Mouse (Mus musculus) right cerebral cortex, adult 18-20 months (tissue): ENCODE measurements at regions not wholly inside any gene's neighbourhood (a gene's known extent, or its start where the extent isn't known, plus 50 kb on each side); places are given as distances from the start of the nearest gene placed in this dataset.
"Not testable (repeated sequence)": the region's sequence is repeated elsewhere in the genome, so short reads cannot be mapped to it uniquely, and the experiment has no call there.

Experiments
- DNase-seq: peaks from one replicate; pipeline ENCODE4 v3.0.0; 2022; ENCODE audit warnings: mixed read lengths

DNA sequence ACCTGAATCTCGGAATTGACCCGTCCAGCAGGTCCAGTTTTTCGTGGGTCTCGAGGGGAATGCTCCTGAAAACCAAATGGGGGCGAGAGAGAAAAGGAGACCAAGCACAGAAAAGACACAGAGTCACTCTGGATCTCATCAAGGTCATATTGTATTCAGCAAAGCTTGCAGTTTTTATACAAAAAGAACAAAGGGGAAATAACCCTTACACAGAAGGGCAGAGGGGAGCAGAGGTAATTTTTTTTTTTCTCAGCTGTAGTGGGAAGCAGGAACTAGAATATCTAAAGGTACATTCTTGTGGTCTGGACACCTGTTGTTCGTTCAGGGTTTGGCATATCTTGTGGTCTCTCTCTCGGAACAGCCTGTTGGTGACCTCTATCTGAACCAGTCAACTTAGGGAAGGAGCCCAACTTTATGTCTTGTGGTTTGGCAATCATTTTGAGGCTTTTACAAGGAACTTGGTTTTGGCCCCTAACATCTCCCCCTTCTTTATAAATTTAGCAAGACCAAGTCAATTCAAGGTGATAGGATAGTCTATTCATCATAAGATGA lies 1645.9 kb upstream of the Cdh9 start:
- no peak for DNase-seq

DNA sequence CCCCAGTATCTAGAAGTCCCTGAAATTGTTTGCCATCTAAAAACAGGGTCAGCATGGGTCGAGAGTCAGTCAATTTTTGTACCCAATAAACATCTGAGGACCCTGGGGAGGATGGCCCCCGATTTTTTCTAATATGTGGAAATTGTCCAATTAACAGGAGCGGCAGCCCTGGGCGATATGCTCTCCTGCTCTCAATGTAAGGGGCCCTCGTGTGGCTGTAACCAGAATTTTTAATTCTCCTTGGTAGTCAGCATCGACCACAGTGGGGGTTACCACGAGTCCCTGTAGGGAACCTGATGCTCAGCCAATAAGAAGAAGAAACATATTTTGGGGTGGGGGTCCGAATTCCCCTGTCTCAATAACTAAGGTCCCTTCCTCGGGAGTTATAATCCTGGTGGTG lies 1639.9 kb upstream of the Cdh9 start:
- DNase-seq, result not testable (repeated sequence)

DNA sequence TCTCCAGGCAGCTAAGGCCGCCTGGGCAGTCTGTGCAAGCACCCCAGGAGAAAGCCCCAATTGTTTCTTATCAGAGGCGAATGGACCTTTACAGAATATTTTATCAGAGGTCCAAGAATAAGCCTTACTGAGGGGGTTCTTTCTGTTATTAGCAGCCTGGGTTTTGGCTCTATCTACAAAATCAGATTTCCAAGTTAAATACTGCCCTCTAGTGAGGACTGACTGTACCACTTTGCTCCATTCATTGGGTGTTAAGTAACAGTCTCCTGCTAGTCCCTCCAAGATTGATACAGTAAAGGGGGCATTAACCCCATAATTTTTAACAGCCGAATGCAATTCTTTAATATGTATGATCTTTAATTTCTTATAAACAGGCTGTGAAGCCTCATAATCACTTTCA lies 1638.8 kb upstream of the Cdh9 start:
- DNase-seq, result not testable (repeated sequence)

DNA sequence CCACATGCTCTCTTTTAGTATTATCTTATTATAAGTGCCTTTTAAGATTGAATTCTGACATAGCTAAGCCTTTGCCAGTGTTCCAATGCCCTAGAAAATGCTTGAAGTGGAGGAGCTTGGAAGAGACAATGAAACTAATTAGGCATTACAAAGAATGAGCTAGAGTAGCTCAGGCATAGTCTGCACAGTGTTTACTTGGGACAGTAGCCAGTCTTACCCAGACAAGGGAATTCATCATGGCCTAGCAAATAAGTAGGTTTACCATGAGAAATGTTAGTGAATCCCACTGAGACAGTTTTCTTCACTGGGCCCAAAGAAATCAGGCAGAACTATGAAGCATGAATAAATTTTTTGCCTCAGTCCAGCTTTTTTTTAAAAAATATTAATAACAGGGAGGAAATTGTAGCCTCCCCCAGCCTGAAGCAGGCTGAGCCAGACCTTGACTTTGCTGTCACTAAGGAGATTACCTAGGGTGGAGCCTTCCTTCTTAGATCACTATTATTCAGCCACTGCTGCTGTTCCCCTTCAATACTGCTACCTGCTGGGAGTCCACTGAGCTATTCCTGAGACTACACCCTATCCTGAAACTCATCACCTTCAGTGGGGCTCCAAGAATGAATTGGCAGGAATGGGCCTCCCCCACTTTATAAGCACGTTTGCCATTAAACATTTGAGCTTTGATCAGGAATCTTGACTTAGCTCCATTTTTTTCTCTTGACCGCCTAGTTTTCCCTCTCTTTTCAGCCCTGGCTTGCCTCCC lies 1636.8 kb upstream of the Cdh9 start:
- DNase-seq, result no peak

DNA sequence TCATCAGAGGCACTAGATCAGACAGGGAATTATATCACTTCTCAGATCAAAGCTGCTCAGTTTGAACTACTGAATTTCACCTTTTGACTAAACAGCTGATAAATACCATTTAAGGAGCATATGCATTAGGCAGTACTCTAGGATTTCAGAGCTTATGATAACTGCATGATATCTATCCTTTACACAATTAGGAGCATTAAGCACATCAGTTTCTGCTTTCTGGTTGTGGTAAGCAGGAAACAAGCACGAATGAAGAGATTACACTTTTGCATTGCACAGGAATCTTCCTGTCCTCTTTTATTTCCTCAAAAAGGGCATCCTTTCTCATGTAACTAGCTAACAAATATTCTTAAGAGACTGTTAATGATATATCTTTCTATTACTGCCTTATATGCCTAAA lies 1631.2 kb upstream of the Cdh9 start:
- no peak for DNase-seq

DNA sequence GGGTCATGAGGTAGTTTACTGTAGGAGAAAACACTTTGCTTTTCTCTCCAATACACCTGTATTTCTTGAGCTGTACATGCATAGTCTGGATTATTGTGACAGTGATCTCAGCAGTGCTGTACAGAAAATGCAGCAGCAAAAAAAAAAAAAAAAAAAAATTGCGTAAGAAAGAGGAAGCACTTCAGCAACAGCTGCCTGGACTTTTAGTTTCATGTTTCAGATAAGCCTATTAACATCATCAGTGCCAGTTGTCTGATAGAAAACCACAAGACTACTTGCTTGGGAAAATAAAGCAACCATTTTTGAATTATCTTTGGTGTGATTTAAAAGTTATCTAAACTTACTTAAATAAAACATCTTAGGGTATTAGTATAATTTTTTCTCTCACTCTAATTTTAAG lies 1626.4 kb upstream of the Cdh9 start:
- no peak for DNase-seq

DNA sequence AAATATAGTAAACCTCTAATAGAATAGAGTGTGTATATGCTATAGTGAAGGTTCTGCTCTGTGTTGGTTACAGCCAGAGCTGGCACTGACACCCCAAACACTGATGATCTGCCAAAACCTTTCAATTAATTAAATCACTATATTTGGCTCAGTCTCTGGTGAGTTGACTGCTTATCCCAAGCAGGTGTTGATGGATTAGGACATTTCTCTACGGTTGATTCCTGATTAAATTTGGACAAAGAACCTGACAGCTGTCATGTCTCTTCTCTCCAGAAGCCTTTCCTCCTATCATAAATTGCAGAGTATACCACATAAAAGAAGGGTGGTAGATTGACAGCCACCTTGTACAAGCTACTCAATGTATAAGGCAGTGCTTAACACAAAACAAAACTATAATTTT lies 1608.4 kb upstream of the Cdh9 start:
- no peak for DNase-seq

DNA sequence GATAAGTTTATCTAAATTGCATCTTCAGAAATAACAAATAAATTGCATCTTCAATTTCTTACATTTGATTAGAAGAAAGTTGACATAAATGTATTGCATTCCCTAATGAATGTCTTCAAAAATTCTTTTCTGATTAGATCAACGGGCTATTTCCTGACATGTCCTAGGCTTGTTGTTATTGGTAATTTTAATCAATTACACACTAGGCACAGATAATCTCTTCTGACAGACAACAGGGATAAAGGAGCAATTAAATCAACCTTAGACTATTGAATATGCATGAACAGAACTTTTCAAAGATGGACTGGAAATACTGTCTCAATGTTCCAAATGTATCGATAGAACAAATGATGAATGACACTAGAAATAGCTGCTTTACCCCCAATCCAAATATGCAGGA lies 1579.8 kb upstream of the Cdh9 start:
- DNase-seq, result no peak

DNA sequence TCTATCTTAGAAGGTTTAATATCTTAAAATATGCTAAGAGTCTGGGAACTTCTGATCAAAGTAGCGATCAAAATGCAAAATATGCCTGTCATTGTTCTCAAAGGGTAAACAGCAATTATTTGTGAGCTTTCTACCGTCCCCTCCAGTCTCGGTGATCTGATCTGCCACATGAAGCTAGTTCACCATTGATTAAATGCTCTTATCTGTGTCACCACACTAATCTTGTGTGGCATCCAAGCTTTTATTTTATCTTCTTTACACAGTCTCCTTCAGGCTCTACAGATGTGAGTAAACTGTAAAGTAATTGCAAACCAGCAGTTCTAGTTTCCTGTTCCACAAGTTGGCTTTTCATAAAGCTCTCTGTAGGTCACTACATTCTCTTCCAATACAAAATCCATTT lies 1573.1 kb upstream of the Cdh9 start:
- DNase-seq, result no peak

DNA sequence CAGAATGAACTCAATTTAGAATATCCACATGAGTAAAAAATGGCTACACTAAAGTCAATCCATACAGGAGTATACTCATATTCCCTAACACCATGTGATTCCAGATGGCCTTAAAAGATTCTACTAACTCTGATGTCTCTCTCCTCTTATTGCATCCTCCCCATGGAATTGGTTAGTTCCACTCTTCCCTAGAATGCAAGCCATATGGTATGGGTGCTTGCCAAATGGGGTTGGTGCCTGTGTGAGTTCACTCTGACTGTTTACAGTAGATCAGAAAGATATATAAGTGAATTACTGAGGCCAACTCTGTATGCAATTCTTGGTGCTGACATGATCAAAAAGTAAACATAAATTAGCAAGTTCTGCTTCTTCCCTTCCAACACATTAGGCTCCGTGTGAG lies 1558.2 kb upstream of the Cdh9 start:
- DNase-seq, result no peak

DNA sequence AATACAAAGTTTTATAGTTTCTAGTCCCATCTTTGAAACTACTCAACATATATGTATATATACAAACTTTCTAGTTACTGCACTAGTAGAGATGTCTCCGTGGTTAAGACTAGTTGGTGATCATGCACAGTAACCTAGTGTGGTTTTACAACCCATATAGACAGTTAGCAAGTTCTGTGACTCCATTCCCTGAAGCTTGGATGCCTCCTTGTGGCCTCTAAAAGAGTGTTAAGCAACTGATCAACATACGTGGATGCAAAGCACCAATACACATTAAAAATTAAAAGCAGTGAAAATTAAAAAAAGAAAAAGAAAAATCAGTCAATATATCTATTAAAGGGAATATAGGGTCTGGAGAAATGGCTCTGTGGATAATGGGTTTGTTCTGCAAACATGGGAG lies 1508.3 kb upstream of the Cdh9 start:
- DNase-seq, result no peak

DNA sequence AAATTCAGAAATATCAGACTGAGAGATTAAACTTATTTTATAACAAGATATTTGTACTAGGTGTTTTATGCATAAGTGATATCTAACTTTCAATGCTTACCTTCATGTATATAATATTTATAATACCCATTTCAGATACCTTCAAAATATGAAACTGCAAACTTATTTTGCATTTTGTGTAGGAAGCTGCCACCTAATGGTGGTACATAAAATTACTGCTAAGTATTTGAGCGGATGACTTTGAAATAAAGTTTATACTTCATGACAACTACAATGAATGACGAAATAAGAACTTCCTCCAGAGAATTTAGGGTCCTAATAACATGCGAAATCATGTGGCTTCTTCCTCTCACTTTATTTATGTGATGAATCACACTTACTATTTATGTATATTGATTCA lies 1498.6 kb upstream of the Cdh9 start:
- no peak for DNase-seq

DNA sequence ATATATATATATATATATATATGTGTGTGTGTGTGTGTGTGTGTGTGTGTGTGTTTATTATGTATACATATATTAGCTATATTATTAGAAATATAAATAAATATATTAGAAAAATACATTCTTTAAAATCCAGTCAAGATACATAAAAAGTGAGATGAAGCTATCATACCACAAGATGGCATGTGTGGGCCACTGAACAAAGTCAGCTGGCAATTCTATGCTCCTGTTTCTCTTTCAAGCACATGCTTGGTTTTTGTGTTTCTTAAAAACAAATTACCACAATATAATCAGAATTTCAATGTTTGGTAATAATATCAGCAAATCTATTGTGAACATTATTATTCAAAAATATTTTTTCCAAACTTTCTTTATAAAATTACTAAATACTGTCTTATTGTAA lies 1490.2 kb upstream of the Cdh9 start:
- DNase-seq, result peak; percentile 2
